Mouse (Mus musculus) brain, embryonic 14.5 days (tissue): ENCODE measurements around the gene Rnaseh1.

Experiments used
- CTCF ChIP-seq: fragments of 200-500 bp; IDR thresholded peaks from 2 replicates; pipeline ENCODE4 v1.5.1; 2012; ENCODE audit warnings: inconsistent platforms, mild to moderate bottlenecking, moderate library complexity, borderline replicate concordance; ENCODE audit not compliant: insufficient read depth, insufficient read length; ENCODE audit errors: extremely low read depth
- POLR2A ChIP-seq: fragments of 200-500 bp; IDR thresholded peaks from 2 replicates; pipeline ENCODE4 v1.6.1; 2012; ENCODE audit warnings: mild to moderate bottlenecking, inconsistent platforms, borderline replicate concordance; ENCODE audit not compliant: poor library complexity, insufficient read depth, insufficient read length, severe bottlenecking; ENCODE audit errors: extremely low read depth

GRCm38 (mm10) chr12:28662628-28663027, 13.2 kb downstream of the Rnaseh1 start:
- TF ChIP-seq POLR2A (no peak), CTCF (no peak)
